Mouse (Mus musculus) embryonic facial prominence, embryonic 14.5 days (tissue): Measurements from ENCODE around the gene Coq8a. TPM values are rescaled to one million over a fixed set of nuclear protein-coding genes. Genes with fewer than 3 reads are reported as not detected.

ENCODE experiments used
- ATAC-seq: fragments of 200-750 bp; cut with Nextera tagmentation; 2 replicates; pipeline ENCODE4 v1.8.0; 2017; ENCODE audit warnings: low read depth, moderate number of reproducible peaks, moderate TSS enrichment
- DNase-seq: peaks from one replicate; pipeline ENCODE4 v3.0.0-alpha.2; 2015; ENCODE audit warnings: low spot score
- H3K27ac ChIP-seq: fragments of 300-500 bp; sonication (generic); replicated peaks from 2 replicates; pipeline ENCODE4 v1.5.1; 2014; ENCODE audit warnings: low read depth, mild to moderate bottlenecking, low read length, moderate library complexity
- H3K27me3 ChIP-seq: fragments of 300-500 bp; sonication (generic); replicated peaks from 2 replicates; pipeline ENCODE4 v1.6.1; 2014; ENCODE audit warnings: low read length; ENCODE audit not compliant: control insufficient read depth, insufficient read depth
- H3K36me3 ChIP-seq: fragments of 300-500 bp; sonication (generic); 2 replicates; pipeline ENCODE4 v1.6.1; 2014; ENCODE audit warnings: low read length, mixed read lengths; ENCODE audit not compliant: control insufficient read depth, insufficient read depth
- H3K4me1 ChIP-seq: fragments of 300-500 bp; sonication (generic); 2 replicates; pipeline ENCODE4 v1.6.1; 2014; ENCODE audit warnings: antibody characterized with exemption, low read length; ENCODE audit not compliant: control insufficient read depth, insufficient read depth
- H3K4me2 ChIP-seq: fragments of 300-500 bp; sonication (generic); 2 replicates; pipeline ENCODE4 v1.6.1; 2014; ENCODE audit warnings: low read depth, mild to moderate bottlenecking, low read length, moderate library complexity, mixed read lengths
- H3K4me3 ChIP-seq: fragments of 300-500 bp; sonication (generic); 2 replicates; pipeline ENCODE4 v1.5.1; 2014; ENCODE audit warnings: low read depth, mild to moderate bottlenecking, low read length
- H3K9ac ChIP-seq: fragments of 300-500 bp; sonication (generic); 2 replicates; pipeline ENCODE4 v1.6.1; 2014; ENCODE audit warnings: low read depth, mild to moderate bottlenecking, low read length, moderate library complexity, mixed read lengths
- H3K9me3 ChIP-seq: fragments of 300-500 bp; sonication (generic); 2 replicates; pipeline ENCODE4 v1.6.1; 2016; ENCODE audit warnings: low read length; ENCODE audit not compliant: control insufficient read depth
- WGBS: fragments of 180-500 bp; shearing (Covaris S2); extraction: QIAGEN DNeasy Blood & Tissue Kit; methylation state at CpG from one replicate; pipeline ENCODE4 v1.1.7; 2014; 5-methylcytosine and 5-hydroxymethylcytosine counted together
- polyA plus RNA-seq: library from polyadenylated mRNA; unstranded; fragments of >200 nt; fragmentation: Nextera tagmentation; extraction: Ambion mirVana; gene quantifications from 2 replicates; pipeline ENCODE4 v1.2.1, GENCODE M21; 2014

Gene Coq8a
- polyA plus RNA-seq, 1 experiment from 2014 or later = 24.7 TPM

- no peaks in the 10 kb centered on the region for H3K27me3 ChIP-seq
- H3K9me3 ChIP-seq = no peaks in the 10 kb centered on the region
- H3K4me3 ChIP-seq = no peak overlapping the region
- 74% methylated on average over 5 of the region's 5 CpGs for WGBS
- no peak overlapping the region for H3K27ac ChIP-seq
- no peak for DNase-seq
- H3K9ac ChIP-seq = no peak overlapping the region
- no peak for ATAC-seq
- no peak overlapping the region for H3K4me2 ChIP-seq
- no peaks in the 10 kb centered on the region for H3K4me1 ChIP-seq
- peaks cover 32% of the 10 kb centered on the region for H3K36me3 ChIP-seq
Measured at GRCm38 (mm10) chr1:180166533-180166932, 32.9 kb downstream of the Coq8a start.

GRCm38 (mm10) chr1:180162986-180163385, 36.4 kb downstream of the Coq8a start:
- H3K9ac ChIP-seq = no peak overlapping the region
- H3K4me1 ChIP-seq = no peaks in the 10 kb centered on the region
- H3K27me3 ChIP-seq = no peaks in the 10 kb centered on the region
- no peak overlapping the region for H3K27ac ChIP-seq
- 82% methylated on average over 7 of the region's 7 CpGs for WGBS
- peaks cover 47% of the 10 kb centered on the region for H3K36me3 ChIP-seq
- no peak for DNase-seq
- H3K9me3 ChIP-seq = no peaks in the 10 kb centered on the region
- H3K4me3 ChIP-seq = no peak overlapping the region
- no peak for ATAC-seq
- H3K4me2 ChIP-seq = no peak overlapping the region

- Histone ChIP-seq H3K4me2 (no peak overlapping the region), H3K9ac (no peak overlapping the region), H3K27ac (no peak overlapping the region), H3K27me3 (no peaks in the 10 kb centered on the region), H3K36me3 (peaks cover 43% of the 10 kb centered on the region), H3K4me3 (no peak overlapping the region), H3K4me1 (no peaks in the 10 kb centered on the region), H3K9me3 (no peaks in the 10 kb centered on the region)
- DNase-seq (no peak), ATAC-seq (no peak)
- 88% methylated on average over 19 of the region's 20 CpGs for WGBS
Measured at GRCm38 (mm10) chr1:180161566-180162355, 37.6 kb downstream of the Coq8a start.

- H3K4me3 ChIP-seq = no peak overlapping the region
- H3K27me3 ChIP-seq = no peaks in the 10 kb centered on the region
- no peaks in the 10 kb centered on the region for H3K9me3 ChIP-seq
- no peak overlapping the region for H3K4me2 ChIP-seq
- ATAC-seq (no peak), DNase-seq (no peak)
- H3K4me1 ChIP-seq = no peaks in the 10 kb centered on the region
- H3K36me3 ChIP-seq = peaks cover 40% of the 10 kb centered on the region
- H3K9ac ChIP-seq = no peak overlapping the region
- WGBS = 84% methylated on average over 3 of the region's 3 CpGs
- H3K27ac ChIP-seq = no peak overlapping the region
Measured at GRCm38 (mm10) chr1:180161160-180161559, 38.2 kb downstream of the Coq8a start.

GRCm38 (mm10) chr1:180160545-180160944, 38.9 kb downstream of the Coq8a start:
- no peak for DNase-seq
- ATAC-seq = no peak
- 70% methylated on average over 2 of the region's 2 CpGs for WGBS
- H3K9me3 ChIP-seq = no peaks in the 10 kb centered on the region
- H3K36me3 ChIP-seq = peaks cover 43% of the 10 kb centered on the region
- no peak overlapping the region for H3K4me3 ChIP-seq
- no peak overlapping the region for H3K4me2 ChIP-seq
- H3K4me1 ChIP-seq = no peaks in the 10 kb centered on the region
- no peak overlapping the region for H3K27ac ChIP-seq
- H3K27me3 ChIP-seq = no peaks in the 10 kb centered on the region
- no peak overlapping the region for H3K9ac ChIP-seq

- Histone ChIP-seq H3K36me3 (peaks cover 52% of the 10 kb centered on the region), H3K4me3 (no peak overlapping the region), H3K4me1 (no peaks in the 10 kb centered on the region), H3K9ac (no peak overlapping the region), H3K27ac (0 out of 2 replicates have a peak overlapping the region, but pooled peaks have one; percentile 15), H3K4me2 (no peak overlapping the region), H3K9me3 (no peaks in the 10 kb centered on the region), H3K27me3 (no peaks in the 10 kb centered on the region)
- DNase-seq (peak; percentile 25), ATAC-seq (peak; percentile 12; the same call in 1 of the 2 replicates)
- 67% methylated on average over 2 of the region's 2 CpGs for WGBS
Measured at GRCm38 (mm10) chr1:180158648-180159047, 40.8 kb downstream of the Coq8a start.

GRCm38 (mm10) chr1:180151191-180151590, 48.2 kb downstream of the Coq8a start:
- Histone ChIP-seq H3K9me3 (no peaks in the 10 kb centered on the region), H3K36me3 (peaks cover 71% of the 10 kb centered on the region), H3K4me1 (no peaks in the 10 kb centered on the region), H3K4me2 (no peak overlapping the region), H3K4me3 (no peak overlapping the region), H3K27ac (no peak overlapping the region), H3K9ac (no peak overlapping the region), H3K27me3 (no peaks in the 10 kb centered on the region)
- ATAC-seq = no peak
- 82% methylated on average over 8 of the region's 8 CpGs for WGBS
- DNase-seq = peak; percentile 15

GRCm38 (mm10) chr1:180148563-180148962, 50.8 kb downstream of the Coq8a start:
- 81% methylated on average over 4 of the region's 4 CpGs for WGBS
- no peak overlapping the region for H3K27ac ChIP-seq
- no peaks in the 10 kb centered on the region for H3K27me3 ChIP-seq
- H3K36me3 ChIP-seq = peaks cover 72% of the 10 kb centered on the region
- H3K9ac ChIP-seq = no peak overlapping the region
- H3K4me1 ChIP-seq = no peaks in the 10 kb centered on the region
- no peaks in the 10 kb centered on the region for H3K9me3 ChIP-seq
- H3K4me2 ChIP-seq = no peak overlapping the region
- no peak for ATAC-seq
- DNase-seq = no peak
- no peak overlapping the region for H3K4me3 ChIP-seq

- Histone ChIP-seq H3K27me3 (no peaks in the 10 kb centered on the region), H3K4me1 (no peaks in the 10 kb centered on the region), H3K27ac (no peak overlapping the region), H3K36me3 (peaks cover 69% of the 10 kb centered on the region), H3K4me2 (no peak overlapping the region), H3K4me3 (no peak overlapping the region), H3K9me3 (no peaks in the 10 kb centered on the region), H3K9ac (no peak overlapping the region)
- ATAC-seq = no peak
- DNase-seq = peak; percentile 41
- 73% methylated on average over 4 of the region's 4 CpGs for WGBS
Measured at GRCm38 (mm10) chr1:180148036-180148435, 51.4 kb downstream of the Coq8a start.
